Mouse (Mus musculus): ENCODE measurements around the gene C1qtnf5.

DNA sequence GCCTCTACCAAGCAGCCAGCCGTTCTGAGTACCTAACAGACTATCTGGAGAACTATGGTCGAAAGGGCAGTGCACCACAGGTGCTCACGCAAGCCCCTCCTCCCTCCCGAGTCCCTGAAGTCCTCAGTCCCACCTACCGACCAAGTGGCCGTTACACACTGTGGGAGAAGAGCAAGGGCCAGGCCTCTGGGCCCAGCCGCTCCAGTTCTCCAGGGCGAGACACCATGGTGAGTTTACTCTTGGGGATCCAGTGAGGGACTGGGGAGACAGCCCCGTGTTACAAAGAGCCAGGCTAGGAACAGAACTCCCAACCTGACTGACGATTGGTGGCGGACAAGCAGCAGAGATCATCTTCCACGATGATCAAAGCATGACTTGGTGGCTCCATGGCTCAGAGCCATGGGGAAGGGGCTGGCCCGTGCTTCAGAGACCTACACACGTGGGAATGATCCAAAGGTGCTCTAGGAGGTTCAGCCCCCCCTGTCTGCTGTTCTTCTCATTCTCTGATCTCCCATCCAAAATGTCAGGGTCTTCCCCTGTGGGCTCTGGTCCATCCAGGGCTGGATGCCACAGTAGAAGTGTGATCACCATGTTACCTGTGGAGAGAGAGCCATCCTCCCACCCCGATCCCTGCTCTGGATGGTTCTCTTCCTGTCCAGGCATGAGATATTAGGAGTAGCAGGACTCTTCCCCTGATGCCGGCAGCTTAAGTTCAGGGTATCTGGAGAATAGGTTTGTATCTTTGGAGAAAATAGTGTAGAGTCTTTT, 30.9 kb upstream of the C1qtnf5 start:
- TF ChIP-seq POLR2A (IDR thresholded peaks at IDR 0.05; ENCODE audit: low read depth, low read length) (no peak), CTCF (IDR thresholded peaks at IDR 0.05; ENCODE audit: extremely low read depth, insufficient read length, insufficient replicate concordance, low read depth, low read length) (no peak)

Data from small intestine, adult 2 months (tissue).